Mouse (Mus musculus) embryonic facial prominence, embryonic 14.5 days (tissue): ENCODE data around the gene Col4a2. TPM values are rescaled to one million over a fixed set of nuclear protein-coding genes. Genes with fewer than 3 reads are reported as not detected.
A peak's percentile ranks its signal among the peaks of the same experiment; 100 is the strongest.

Source experiments
- ATAC-seq: fragments of 200-750 bp; cut with Nextera tagmentation; 2 replicates; pipeline ENCODE4 v1.8.0; 2017; ENCODE audit warnings: low read depth, moderate number of reproducible peaks, moderate TSS enrichment
- DNase-seq: peaks from one replicate; pipeline ENCODE4 v3.0.0-alpha.2; 2015; ENCODE audit warnings: low spot score
- H3K27ac ChIP-seq: fragments of 300-500 bp; sonication (generic); replicated peaks from 2 replicates; pipeline ENCODE4 v1.5.1; 2014; ENCODE audit warnings: low read depth, mild to moderate bottlenecking, low read length, moderate library complexity
- H3K27me3 ChIP-seq: fragments of 300-500 bp; sonication (generic); replicated peaks from 2 replicates; pipeline ENCODE4 v1.6.1; 2014; ENCODE audit warnings: low read length; ENCODE audit not compliant: control insufficient read depth, insufficient read depth
- H3K36me3 ChIP-seq: fragments of 300-500 bp; sonication (generic); 2 replicates; pipeline ENCODE4 v1.6.1; 2014; ENCODE audit warnings: low read length, mixed read lengths; ENCODE audit not compliant: control insufficient read depth, insufficient read depth
- H3K4me1 ChIP-seq: fragments of 300-500 bp; sonication (generic); 2 replicates; pipeline ENCODE4 v1.6.1; 2014; ENCODE audit warnings: antibody characterized with exemption, low read length; ENCODE audit not compliant: control insufficient read depth, insufficient read depth
- H3K4me2 ChIP-seq: fragments of 300-500 bp; sonication (generic); 2 replicates; pipeline ENCODE4 v1.6.1; 2014; ENCODE audit warnings: low read depth, mild to moderate bottlenecking, low read length, moderate library complexity, mixed read lengths
- H3K4me3 ChIP-seq: fragments of 300-500 bp; sonication (generic); 2 replicates; pipeline ENCODE4 v1.5.1; 2014; ENCODE audit warnings: low read depth, mild to moderate bottlenecking, low read length
- H3K9ac ChIP-seq: fragments of 300-500 bp; sonication (generic); 2 replicates; pipeline ENCODE4 v1.6.1; 2014; ENCODE audit warnings: low read depth, mild to moderate bottlenecking, low read length, moderate library complexity, mixed read lengths
- H3K9me3 ChIP-seq: fragments of 300-500 bp; sonication (generic); 2 replicates; pipeline ENCODE4 v1.6.1; 2016; ENCODE audit warnings: low read length; ENCODE audit not compliant: control insufficient read depth
- WGBS: fragments of 180-500 bp; shearing (Covaris S2); extraction: QIAGEN DNeasy Blood & Tissue Kit; methylation state at CpG from one replicate; pipeline ENCODE4 v1.1.7; 2014; 5-methylcytosine and 5-hydroxymethylcytosine counted together
- polyA plus RNA-seq: library from polyadenylated mRNA; unstranded; fragments of >200 nt; fragmentation: Nextera tagmentation; extraction: Ambion mirVana; gene quantifications from 2 replicates; pipeline ENCODE4 v1.2.1, GENCODE M21; 2014

Gene Col4a2
- polyA plus RNA-seq, 1 experiment from 2014 or later, result 95.9 TPM

GRCm38 (mm10) chr8:11402220-11402619 lies 89.6 kb downstream of the Col4a2 start:
- peaks cover 12% of the 10 kb centered on the region for H3K4me1 ChIP-seq
- H3K27me3 ChIP-seq, result no peaks in the 10 kb centered on the region
- WGBS, result 81% methylated on average over 4 of the region's 4 CpGs
- no peak overlapping the region for H3K4me3 ChIP-seq
- DNase-seq (no peak), ATAC-seq (no peak)
- H3K9ac ChIP-seq, result no peak overlapping the region
- 0 out of 2 replicates have a peak, but pooled peaks cover 23% of the 10 kb centered on the region for H3K36me3 ChIP-seq
- no peak overlapping the region for H3K27ac ChIP-seq
- no peaks in the 10 kb centered on the region for H3K9me3 ChIP-seq
- H3K4me2 ChIP-seq, result no peak overlapping the region

DNA sequence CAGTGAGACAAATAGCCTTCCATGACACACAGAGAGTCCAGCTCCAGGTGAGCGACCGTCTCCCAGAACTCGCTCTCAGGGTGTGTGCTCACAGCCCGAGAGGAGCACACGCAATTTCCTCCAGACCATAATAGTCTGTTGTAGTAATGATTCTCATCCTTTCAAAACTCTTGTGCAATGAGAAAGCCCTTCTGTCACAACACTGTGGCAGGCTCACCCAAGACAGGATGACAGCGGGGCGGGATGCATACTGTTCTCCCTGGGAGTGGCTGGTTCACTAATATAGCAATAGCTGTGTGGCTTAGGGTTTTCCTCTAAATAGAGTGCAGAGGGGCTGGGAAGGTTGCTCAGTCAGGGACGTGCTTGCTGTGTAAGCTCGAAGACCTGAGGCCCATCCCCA lies 91.2 kb downstream of the Col4a2 start:
- Histone ChIP-seq H3K4me1 (peaks cover 12% of the 10 kb centered on the region), H3K4me2 (no peak overlapping the region), H3K4me3 (no peak overlapping the region), H3K36me3 (peaks cover 37% of the 10 kb centered on the region), H3K9me3 (no peaks in the 10 kb centered on the region), H3K27ac (no peak overlapping the region), H3K27me3 (no peaks in the 10 kb centered on the region), H3K9ac (no peak overlapping the region)
- DNase-seq (no peak), ATAC-seq (no peak)
- 83% methylated on average over 9 of the region's 9 CpGs for WGBS

DNA sequence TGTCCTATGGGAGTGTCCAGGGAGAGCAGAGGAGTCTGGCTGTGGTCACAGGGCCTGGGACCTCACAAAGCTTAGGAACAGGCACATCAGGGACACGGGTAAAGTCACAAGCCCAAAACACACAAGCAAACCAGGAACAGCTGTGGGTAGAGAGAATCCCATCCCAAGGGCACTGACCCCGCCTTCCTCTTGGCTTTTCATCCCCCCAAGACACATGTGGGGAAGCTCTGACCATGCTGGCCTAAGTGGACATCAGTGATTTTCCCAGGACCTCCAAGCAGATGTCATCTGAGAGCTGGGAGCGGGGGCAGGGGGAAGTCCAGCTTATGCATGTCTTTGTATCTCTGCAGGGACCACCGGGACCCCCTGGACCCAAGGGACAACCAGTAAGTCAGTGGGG lies 92.0 kb downstream of the Col4a2 start:
- ATAC-seq (no peak), DNase-seq (no peak)
- WGBS, result 40% methylated on average over 4 of the region's 4 CpGs
- no peak overlapping the region; the same call in 1 of the 2 replicates for H3K27ac ChIP-seq
- no peak overlapping the region for H3K9ac ChIP-seq
- peaks cover 45% of the 10 kb centered on the region for H3K36me3 ChIP-seq
- H3K27me3 ChIP-seq, result no peaks in the 10 kb centered on the region
- no peaks in the 10 kb centered on the region for H3K9me3 ChIP-seq
- H3K4me1 ChIP-seq, result peaks cover 12% of the 10 kb centered on the region
- H3K4me3 ChIP-seq, result no peak overlapping the region
- no peak overlapping the region for H3K4me2 ChIP-seq

- DNase-seq (peak; percentile 77), ATAC-seq (peak; percentile 88)
- 35% methylated on average over 13 of the region's 13 CpGs for WGBS
- Histone ChIP-seq H3K4me3 (no peak overlapping the region), H3K27me3 (no peaks in the 10 kb centered on the region), H3K9ac (no peak overlapping the region), H3K27ac (peak overlapping the region; percentile 63; the same call in 1 of the 2 replicates), H3K9me3 (no peaks in the 10 kb centered on the region), H3K4me2 (no peak overlapping the region), H3K36me3 (peaks cover 56% of the 10 kb centered on the region), H3K4me1 (peaks cover 8% of the 10 kb centered on the region)
Measured at GRCm38 (mm10) chr8:11405722-11406481, 93.3 kb downstream of the Col4a2 start.

DNA sequence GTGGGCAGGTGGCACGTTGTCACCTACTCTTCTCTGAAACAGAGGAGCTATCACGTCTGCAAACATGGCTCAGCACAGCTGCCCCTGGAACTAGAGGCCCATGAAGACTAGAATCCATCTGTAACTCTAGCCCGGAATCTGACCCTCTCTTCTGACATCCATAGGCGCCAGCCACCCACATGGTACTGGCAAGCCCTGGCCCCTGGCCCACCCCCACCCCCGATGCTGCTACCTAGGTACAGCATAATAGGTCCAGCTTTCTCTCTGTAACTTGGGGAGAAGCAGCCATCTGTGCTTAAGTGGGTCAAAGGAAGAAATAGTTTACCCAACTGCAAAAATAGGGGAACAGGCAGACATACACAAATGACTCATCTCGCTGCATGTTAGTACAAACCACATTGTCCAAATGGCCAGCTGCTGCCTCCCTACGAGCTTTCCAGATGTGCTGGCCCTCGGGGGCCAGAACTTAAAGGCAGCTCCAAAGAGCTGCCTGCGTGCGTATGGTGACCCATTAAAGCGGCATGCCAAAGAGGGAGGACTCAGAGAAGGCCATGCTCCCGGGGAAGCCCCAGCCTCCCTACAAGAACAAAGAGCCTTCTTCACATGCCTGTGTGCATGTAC lies 99.0 kb downstream of the Col4a2 start:
- 42% methylated on average over 12 of the region's 12 CpGs for WGBS
- H3K4me2 ChIP-seq, result no peak overlapping the region
- no peaks in the 10 kb centered on the region for H3K27me3 ChIP-seq
- no peak overlapping the region for H3K4me3 ChIP-seq
- DNase-seq (peak; percentile 81), ATAC-seq (peak; percentile 66; the same call in 1 of the 2 replicates)
- peaks cover 14% of the 10 kb centered on the region for H3K4me1 ChIP-seq
- peaks cover 43% of the 10 kb centered on the region for H3K36me3 ChIP-seq
- no peak overlapping the region for H3K9ac ChIP-seq
- H3K9me3 ChIP-seq, result no peaks in the 10 kb centered on the region
- H3K27ac ChIP-seq, result peak overlapping the region; percentile 72; the same call in 1 of the 2 replicates

DNA sequence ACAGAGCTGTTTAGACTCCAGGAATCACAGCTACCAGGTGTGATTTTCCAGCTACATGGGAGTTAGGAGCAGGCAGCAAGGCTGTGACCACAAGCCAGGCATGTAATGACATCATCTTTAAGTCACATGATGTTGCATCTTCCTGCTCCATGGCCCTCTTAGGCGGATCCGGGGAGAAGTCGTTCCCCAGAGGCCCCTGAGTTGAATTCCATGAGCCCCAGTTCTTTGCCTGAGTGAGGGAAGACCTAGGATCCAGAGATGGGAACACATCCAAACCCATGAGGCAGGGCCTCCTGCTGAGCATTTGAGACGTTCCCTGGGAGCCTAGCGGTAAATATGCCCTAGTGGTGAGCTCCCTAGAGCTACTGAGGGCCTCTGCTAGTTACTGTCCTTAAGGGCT lies 99.8 kb downstream of the Col4a2 start:
- Histone ChIP-seq H3K27ac (peak overlapping the region; percentile 72; the same call in 1 of the 2 replicates), H3K36me3 (peaks cover 43% of the 10 kb centered on the region), H3K9me3 (no peaks in the 10 kb centered on the region), H3K9ac (no peak overlapping the region), H3K4me1 (peaks cover 14% of the 10 kb centered on the region), H3K27me3 (no peaks in the 10 kb centered on the region), H3K4me2 (no peak overlapping the region), H3K4me3 (no peak overlapping the region)
- 0 out of 2 replicates have a peak, but pooled peaks have one; percentile 5 for ATAC-seq
- 33% methylated on average over 5 of the region's 5 CpGs for WGBS
- DNase-seq, result peak; percentile 55

DNA sequence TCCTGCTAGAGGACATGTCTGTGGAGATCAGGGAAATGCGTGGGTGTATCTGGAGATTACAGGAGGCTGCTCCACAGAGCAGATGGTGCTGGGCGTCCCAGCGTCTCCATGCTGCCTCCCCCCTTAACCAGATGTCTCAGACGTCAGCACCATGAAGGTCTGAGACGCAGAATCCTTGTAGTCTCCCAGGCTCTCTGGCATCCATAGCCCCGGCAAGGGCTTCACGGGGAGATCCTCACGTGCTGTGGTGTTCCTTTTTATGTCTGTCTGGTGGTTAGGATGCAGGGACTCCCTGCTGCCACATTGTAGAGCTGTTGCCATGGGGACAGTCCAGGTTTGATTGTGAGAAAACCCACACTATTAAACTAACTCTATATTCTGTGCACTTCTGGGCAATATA lies 101.7 kb downstream of the Col4a2 start:
- ATAC-seq, result no peak
- Histone ChIP-seq H3K4me1 (peaks cover 14% of the 10 kb centered on the region), H3K9ac (no peak overlapping the region), H3K27ac (no peak overlapping the region), H3K27me3 (no peaks in the 10 kb centered on the region), H3K36me3 (peaks cover 28% of the 10 kb centered on the region; the same call in 1 of the 2 replicates), H3K9me3 (no peaks in the 10 kb centered on the region), H3K4me2 (no peak overlapping the region), H3K4me3 (no peak overlapping the region)
- DNase-seq, result no peak
- 46% methylated on average over 6 of the region's 8 CpGs for WGBS

GRCm38 (mm10) chr8:11415089-11415488 lies 102.5 kb downstream of the Col4a2 start:
- H3K9ac ChIP-seq, result no peak overlapping the region
- no peaks in the 10 kb centered on the region for H3K27me3 ChIP-seq
- no peak overlapping the region for H3K4me3 ChIP-seq
- 84% methylated on average over 10 of the region's 10 CpGs for WGBS
- H3K36me3 ChIP-seq, result peaks cover 21% of the 10 kb centered on the region; the same call in 1 of the 2 replicates
- ATAC-seq (no peak), DNase-seq (no peak)
- no peaks in the 10 kb centered on the region for H3K9me3 ChIP-seq
- no peak overlapping the region for H3K4me2 ChIP-seq
- peaks cover 14% of the 10 kb centered on the region for H3K4me1 ChIP-seq
- no peak overlapping the region for H3K27ac ChIP-seq
